Mouse (Mus musculus) hindbrain, embryonic 16.5 days (tissue): ENCODE measurements around the gene Anxa8. TPM values are rescaled to one million over a fixed set of nuclear protein-coding genes. Genes with fewer than 3 reads are reported as not detected.

Source experiments
- ATAC-seq: fragments of 200-750 bp; cut with Nextera tagmentation; 2 replicates; pipeline ENCODE4 v1.8.0; 2017; ENCODE audit warnings: moderate TSS enrichment, moderate library complexity
- H3K27ac ChIP-seq: fragments of 300-500 bp; sonication (generic); 2 replicates; pipeline ENCODE4 v1.5.1; 2014; ENCODE audit warnings: low read depth, mild to moderate bottlenecking, control low read depth, low read length, moderate library complexity
- H3K27me3 ChIP-seq: fragments of 300-500 bp; sonication (generic); replicated peaks from 2 replicates; pipeline ENCODE4 v1.6.1; 2014; ENCODE audit warnings: low read length; ENCODE audit not compliant: control insufficient read depth, insufficient read depth
- H3K36me3 ChIP-seq: fragments of 300-500 bp; sonication (generic); 2 replicates; pipeline ENCODE4 v1.6.1; 2014; ENCODE audit warnings: mild to moderate bottlenecking, low read length, moderate library complexity, mixed read lengths; ENCODE audit not compliant: control insufficient read depth, insufficient read depth
- H3K4me1 ChIP-seq: fragments of 300-500 bp; sonication (generic); 2 replicates; pipeline ENCODE4 v1.6.1; 2014; ENCODE audit warnings: low read depth, low read length; ENCODE audit not compliant: control insufficient read depth, insufficient read depth
- H3K4me2 ChIP-seq: fragments of 300-500 bp; sonication (generic); 2 replicates; pipeline ENCODE4 v1.6.1; 2014; ENCODE audit warnings: mild to moderate bottlenecking, low read length, control low read depth, moderate library complexity
- H3K4me3 ChIP-seq: fragments of 300-500 bp; sonication (generic); 2 replicates; pipeline ENCODE4 v1.5.1; 2014; ENCODE audit warnings: mild to moderate bottlenecking, low read length, control low read depth, moderate library complexity
- H3K9ac ChIP-seq: fragments of 300-500 bp; sonication (generic); 2 replicates; pipeline ENCODE4 v1.6.1; 2014; ENCODE audit warnings: low read depth, mild to moderate bottlenecking, control low read depth, low read length, moderate library complexity
- H3K9me3 ChIP-seq: fragments of 300-500 bp; sonication (generic); 2 replicates; pipeline ENCODE4 v1.6.1; 2014; ENCODE audit warnings: mild to moderate bottlenecking, low read length, moderate library complexity; ENCODE audit not compliant: control insufficient read depth
- WGBS: fragments of 180-500 bp; shearing (Covaris S2); extraction: QIAGEN DNeasy Blood & Tissue Kit; methylation state at CpG from one replicate; pipeline ENCODE4 v1.1.7; 2014; 5-methylcytosine and 5-hydroxymethylcytosine counted together
- polyA plus RNA-seq: library from polyadenylated mRNA; unstranded; fragments of >200 nt; fragmentation: Nextera tagmentation; extraction: Ambion mirVana; gene quantifications from 2 replicates; pipeline ENCODE4 v1.2.1, GENCODE M21; 2015

Gene Anxa8
- polyA plus RNA-seq, 1 experiment from 2014 or later, result 0.24 TPM

GRCm38 (mm10) chr14:34135391-34135790 is 49.6 kb downstream of the Anxa8 start:
- H3K9me3 ChIP-seq, result no peaks in the 10 kb centered on the region
- H3K36me3 ChIP-seq, result no peaks in the 10 kb centered on the region
- H3K4me2 ChIP-seq, result no peak overlapping the region
- no peaks in the 10 kb centered on the region for H3K27me3 ChIP-seq
- no peak overlapping the region for H3K4me3 ChIP-seq
- no peak for ATAC-seq
- H3K9ac ChIP-seq, result no peak overlapping the region
- no peaks in the 10 kb centered on the region for H3K4me1 ChIP-seq
- no peak overlapping the region for H3K27ac ChIP-seq

DNA sequence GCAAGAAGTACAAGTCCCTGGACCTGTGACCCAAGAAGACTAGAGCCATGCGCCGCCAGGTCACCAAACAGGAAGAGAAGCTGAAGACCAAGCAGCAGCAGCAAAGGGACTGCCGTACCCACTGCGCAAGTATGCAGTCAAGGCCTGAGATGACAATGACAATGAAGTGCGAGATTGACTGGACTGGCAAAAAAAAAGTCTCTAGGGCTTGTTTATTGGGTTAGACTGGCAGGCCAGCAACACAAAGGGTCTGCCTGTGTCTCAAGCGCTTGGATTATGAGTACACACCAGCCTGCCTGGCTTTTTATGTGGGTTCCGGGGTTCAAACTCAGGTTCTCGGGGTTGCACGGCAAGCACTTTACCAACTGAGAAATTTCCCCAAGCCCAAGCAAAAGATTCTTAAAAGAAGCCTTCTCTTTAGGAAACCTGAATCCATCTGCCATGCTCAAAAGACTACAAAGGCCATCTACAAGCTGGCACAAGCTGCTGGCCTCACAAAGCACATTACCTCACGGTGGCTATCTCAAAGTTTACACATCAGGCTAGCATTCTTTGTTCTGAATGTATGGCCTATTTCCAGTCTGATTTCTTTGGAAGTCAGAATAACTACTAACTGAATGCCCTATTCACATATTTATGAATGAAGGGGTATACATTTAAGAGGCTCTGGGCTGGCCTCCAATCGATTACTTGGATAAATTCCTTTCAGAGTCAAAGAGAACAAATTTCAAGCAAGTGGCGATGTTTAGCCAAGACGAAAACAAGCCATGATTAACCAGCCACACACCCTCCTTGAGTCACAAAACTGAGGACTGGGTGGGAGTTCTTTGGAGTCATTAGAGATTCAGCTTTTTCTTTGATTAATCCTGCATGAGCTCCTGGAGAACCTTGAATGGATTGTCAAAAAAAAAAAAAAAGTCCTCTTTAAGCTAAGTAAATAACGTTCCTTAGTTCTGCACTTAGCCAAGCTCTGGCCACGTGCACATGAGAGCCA is 54.2 kb downstream of the Anxa8 start:
- ATAC-seq, result no peak
- no peaks in the 10 kb centered on the region for H3K4me1 ChIP-seq
- H3K9ac ChIP-seq, result no peak overlapping the region
- H3K27ac ChIP-seq, result no peak overlapping the region
- H3K36me3 ChIP-seq, result no peaks in the 10 kb centered on the region
- no peak overlapping the region for H3K4me2 ChIP-seq
- WGBS, result 70% methylated on average over 15 of the region's 15 CpGs
- H3K27me3 ChIP-seq, result no peaks in the 10 kb centered on the region
- H3K4me3 ChIP-seq, result no peak overlapping the region
- H3K9me3 ChIP-seq, result no peaks in the 10 kb centered on the region

- no peaks in the 10 kb centered on the region for H3K9me3 ChIP-seq
- H3K4me2 ChIP-seq, result no peak overlapping the region
- H3K4me3 ChIP-seq, result no peak overlapping the region
- no peak overlapping the region for H3K9ac ChIP-seq
- no peak overlapping the region for H3K27ac ChIP-seq
- H3K27me3 ChIP-seq, result no peaks in the 10 kb centered on the region
- no peaks in the 10 kb centered on the region for H3K36me3 ChIP-seq
- no peaks in the 10 kb centered on the region for H3K4me1 ChIP-seq
- 92% methylated on average over 1 of the region's 1 CpGs for WGBS
- ATAC-seq, result no peak
Measured at GRCm38 (mm10) chr14:34142316-34142715, 56.5 kb downstream of the Anxa8 start.

- Histone ChIP-seq H3K9me3 (no peaks in the 10 kb centered on the region), H3K27me3 (no peaks in the 10 kb centered on the region), H3K4me2 (no peak overlapping the region), H3K36me3 (no peaks in the 10 kb centered on the region), H3K4me1 (no peaks in the 10 kb centered on the region), H3K4me3 (no peak overlapping the region), H3K9ac (no peak overlapping the region), H3K27ac (no peak overlapping the region)
- 88% methylated on average over 10 of the region's 10 CpGs for WGBS
- no peak for ATAC-seq
Measured at GRCm38 (mm10) chr14:34142915-34143314, 57.1 kb downstream of the Anxa8 start.

Other genes with a start within 250 kb of the Anxa8 start
- 14.0 and 15.0 TPM in 2 replicates for gene Gdf10, start 162.4 kb upstream of the Anxa8 start, polyA plus RNA-seq
- gene Gdf2, start 144.9 kb upstream of the Anxa8 start, polyA plus RNA-seq, result 0.06 and 0.11 TPM in 2 replicates
- 0.04 and 0.16 TPM in 2 replicates for gene Rbp3, start 132.0 kb upstream of the Anxa8 start, polyA plus RNA-seq
- gene Zfp488, start 107.2 kb upstream of the Anxa8 start, polyA plus RNA-seq, result 1.5 and 1.6 TPM in 2 replicates
- gene Gm30083, start 70.8 kb upstream of the Anxa8 start, polyA plus RNA-seq, result not detected in 2 replicates
- gene Gm5460, start 69.2 kb upstream of the Anxa8 start, polyA plus RNA-seq, result not detected in 2 replicates
- not detected in 2 replicates for gene Antxrl, start 33.3 kb upstream of the Anxa8 start, polyA plus RNA-seq
- gene A630023A22Rik, start 16.8 kb downstream of the Anxa8 start, polyA plus RNA-seq, result 0.30 TPM in 1 of 2 replicates, not detected in the other
- 0.30 and 0.31 TPM in 2 replicates for gene Npy4r, start 66.5 kb downstream of the Anxa8 start, polyA plus RNA-seq
- gene Gprin2, start 115.7 kb downstream of the Anxa8 start, polyA plus RNA-seq, result 5.1 and 6.1 TPM in 2 replicates
- gene Syt15, start 133.6 kb downstream of the Anxa8 start, polyA plus RNA-seq, result 0.91 and 1.6 TPM in 2 replicates
- 5.4 and 5.8 TPM in 2 replicates for gene Shld2, start 224.5 kb downstream of the Anxa8 start, polyA plus RNA-seq
- gene Glud1, start 224.7 kb downstream of the Anxa8 start, polyA plus RNA-seq, result 112 and 115 TPM in 2 replicates